Mouse (Mus musculus) layer of hippocampus, postnatal 10 days (tissue): Measurements from ENCODE around the gene Lgals7. TPM values are rescaled to one million over a fixed set of nuclear protein-coding genes. Genes with fewer than 3 reads are reported as not detected.
"Not testable (repeated sequence)": the region's sequence is repeated elsewhere in the genome, so short reads cannot be mapped to it uniquely, and the experiment has no call there.

Source experiments
- DNase-seq, 2 experiments: peaks; one replicate each; pipeline ENCODE4 v3.0.0; 2021; ENCODE audit warnings: low spot score in 2 of 2
- total RNA-seq, 2 experiments: library from RNA; stranded (reverse); gene quantifications; 2 replicates each; pipeline ENCODE4 v1.2.3; 2021

Gene Lgals7
- total RNA-seq, 2 experiments from 2014 or later, result 0.62 TPM; not detected in 1

DNA sequence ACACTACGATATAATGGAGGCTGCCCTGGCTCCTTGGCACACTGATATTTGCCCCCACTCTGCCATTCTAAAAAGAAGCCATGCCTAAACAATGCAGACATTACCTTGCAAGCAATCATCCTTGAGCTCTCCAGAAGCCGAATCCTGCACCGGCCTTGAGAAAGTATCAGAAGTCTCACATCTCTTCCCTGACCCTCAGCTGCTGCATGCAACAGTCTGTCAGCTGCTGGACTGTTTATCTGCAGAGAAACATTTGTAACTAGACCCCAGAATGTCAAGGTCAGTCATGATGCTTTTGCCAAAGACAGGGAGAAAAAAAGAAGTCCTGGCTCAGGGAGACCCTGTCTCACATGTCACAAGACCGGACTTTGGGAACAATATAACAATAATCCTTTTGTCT, 12.4 kb downstream of the Lgals7 start:
- DNase-seq, result no peak

DNA sequence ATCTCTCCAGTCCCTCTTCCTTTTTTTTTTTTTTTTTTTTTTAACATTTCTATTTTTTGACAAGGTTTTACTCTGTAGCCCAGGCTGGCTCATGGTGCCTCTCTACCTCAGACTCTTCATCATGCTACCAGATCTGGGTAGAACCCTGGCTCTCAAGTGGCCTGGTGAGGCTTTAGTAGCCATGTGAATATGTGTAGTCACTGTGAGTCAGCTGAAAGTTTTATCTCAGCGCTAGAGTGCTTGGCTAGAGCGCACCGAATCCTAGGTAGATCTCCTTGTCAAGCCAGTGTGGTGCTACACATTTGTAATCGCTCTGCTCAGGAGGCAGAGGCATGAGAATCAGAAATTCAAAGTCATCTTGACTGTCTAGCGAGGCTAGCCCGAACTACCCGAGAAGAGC, 13.5 kb downstream of the Lgals7 start:
- DNase-seq, result no peak

GRCm38 (mm10) chr7:28877856-28878255, 14.2 kb downstream of the Lgals7 start:
- no peak for DNase-seq

GRCm38 (mm10) chr7:28879606-28880005, 16.0 kb downstream of the Lgals7 start:
- DNase-seq, result no peak

DNA sequence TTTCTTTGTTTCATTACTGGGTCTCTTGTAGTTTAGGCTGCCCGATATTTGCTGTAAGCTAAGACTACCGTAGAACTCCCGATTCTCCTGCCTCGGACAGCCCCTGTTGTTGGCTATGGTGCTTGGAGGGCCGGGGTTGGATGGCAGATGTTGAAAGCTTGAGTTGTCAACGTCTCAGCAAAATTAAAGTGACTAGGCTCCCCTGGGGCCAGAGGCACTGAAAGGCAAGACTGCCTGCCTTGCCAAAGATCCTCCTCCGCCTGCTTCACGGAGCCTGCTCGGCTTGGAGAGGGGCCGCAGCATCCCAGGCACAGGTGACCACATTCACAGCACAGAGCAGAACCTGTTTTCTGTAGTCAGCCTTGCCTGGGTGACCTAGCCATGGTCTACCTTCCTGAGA, 16.9 kb downstream of the Lgals7 start:
- no peak for DNase-seq

- no peak for DNase-seq
Observed at GRCm38 (mm10) chr7:28881199-28881598, 17.5 kb downstream of the Lgals7 start, which contains the start of gene Capn12. Gene Capn12 (plus strand): TSS chr7:28881422.

GRCm38 (mm10) chr7:28883039-28883438, 19.4 kb downstream of the Lgals7 start:
- no peak for DNase-seq

DNA sequence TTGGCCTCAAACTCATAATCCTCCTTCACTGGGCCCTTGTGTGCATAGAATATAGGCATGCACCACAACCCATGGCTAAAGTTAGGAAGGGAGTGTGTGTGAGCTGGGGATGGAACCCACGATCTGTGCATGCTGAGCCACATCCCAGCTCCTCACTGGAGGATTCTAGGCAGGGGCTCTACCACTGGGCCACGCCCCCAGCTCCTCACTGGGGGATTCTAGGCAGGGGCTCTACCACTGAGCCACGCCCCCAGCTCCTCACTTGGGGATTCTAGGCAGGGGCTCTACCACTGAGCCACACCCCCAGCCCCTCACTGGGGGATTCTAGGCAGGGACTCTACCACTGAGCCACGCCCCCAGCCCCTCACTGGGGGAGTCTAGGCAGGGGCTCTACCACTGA, 20.1 kb downstream of the Lgals7 start:
- DNase-seq, result not testable (repeated sequence)

DNA sequence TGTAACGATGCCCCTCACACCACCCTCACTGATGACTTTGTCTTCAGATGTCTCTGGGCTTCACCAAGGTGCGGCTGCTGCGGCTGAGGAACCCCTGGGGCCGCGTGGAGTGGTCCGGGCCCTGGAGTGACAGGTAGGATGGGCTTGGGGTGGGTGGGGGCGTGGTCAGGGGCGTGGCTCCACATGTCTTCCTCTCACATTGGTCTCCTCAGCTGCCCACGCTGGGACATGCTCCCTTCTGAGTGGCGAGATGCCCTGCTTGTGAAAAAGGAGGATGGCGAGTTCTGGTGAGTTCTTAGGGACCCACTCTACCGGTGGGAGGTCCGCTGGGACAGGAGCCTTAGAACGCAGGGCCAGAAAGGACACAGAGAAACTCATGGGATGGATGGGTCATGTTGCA, 22.8 kb downstream of the Lgals7 start:
- no peak for DNase-seq

- peak in 1 of 2 experiments; percentile 48 for DNase-seq
Observed at GRCm38 (mm10) chr7:28888701-28889161, 25.1 kb downstream of the Lgals7 start.

- no peak for DNase-seq
Observed at GRCm38 (mm10) chr7:28892601-28893000, 28.9 kb downstream of the Lgals7 start.

GRCm38 (mm10) chr7:28893643-28894265, 30.1 kb downstream of the Lgals7 start:
- peak; percentile 52 to 53 for DNase-seq

- DNase-seq, result no peak
Observed at GRCm38 (mm10) chr7:28894942-28895341, 31.3 kb downstream of the Lgals7 start.

GRCm38 (mm10) chr7:28897661-28898060, 34.0 kb downstream of the Lgals7 start:
- DNase-seq, result no peak

DNA sequence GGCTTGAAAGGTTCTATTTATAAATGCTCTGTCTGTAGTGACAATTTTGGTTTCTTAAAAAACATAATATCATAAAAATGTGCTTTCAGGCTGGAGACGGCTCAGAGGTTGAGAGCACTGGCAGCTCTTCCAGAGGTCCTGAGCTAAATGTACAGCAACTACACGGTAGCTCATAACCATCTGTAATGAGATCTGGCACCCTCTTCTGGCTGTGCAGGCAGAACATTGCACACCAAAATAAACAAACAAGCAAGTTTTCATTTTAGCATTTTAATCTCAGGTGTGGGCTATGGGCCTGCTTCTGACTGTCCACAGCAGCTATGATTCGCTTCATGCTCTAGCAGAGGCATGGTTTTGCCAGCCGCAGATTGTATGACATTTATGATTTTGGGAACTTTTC, 36.3 kb downstream of the Lgals7 start:
- DNase-seq, result no peak

GRCm38 (mm10) chr7:28901311-28902125, 37.9 kb downstream of the Lgals7 start:
- DNase-seq, result peak in 1 of 2 experiments; percentile 43

DNA sequence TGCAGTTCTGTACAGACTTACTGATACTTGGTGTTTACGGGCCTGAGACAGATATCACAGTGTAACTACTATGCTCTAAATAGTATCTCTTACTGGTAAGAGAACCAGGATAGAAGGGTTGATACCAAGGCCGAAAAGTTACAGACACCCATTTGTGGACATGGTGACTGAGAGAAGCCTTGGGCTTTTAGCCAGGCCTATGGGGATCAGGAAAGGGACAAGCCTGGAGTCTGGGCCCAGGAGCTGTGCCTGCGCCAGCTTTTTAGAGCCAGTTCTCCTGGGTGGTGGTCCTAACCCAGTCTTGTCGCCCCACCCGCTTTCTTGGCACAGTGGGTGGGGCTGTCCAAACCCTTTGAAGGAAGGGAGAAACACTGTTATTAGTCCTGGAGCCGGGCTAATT, 38.5 kb downstream of the Lgals7 start:
- DNase-seq, result no peak

DNA sequence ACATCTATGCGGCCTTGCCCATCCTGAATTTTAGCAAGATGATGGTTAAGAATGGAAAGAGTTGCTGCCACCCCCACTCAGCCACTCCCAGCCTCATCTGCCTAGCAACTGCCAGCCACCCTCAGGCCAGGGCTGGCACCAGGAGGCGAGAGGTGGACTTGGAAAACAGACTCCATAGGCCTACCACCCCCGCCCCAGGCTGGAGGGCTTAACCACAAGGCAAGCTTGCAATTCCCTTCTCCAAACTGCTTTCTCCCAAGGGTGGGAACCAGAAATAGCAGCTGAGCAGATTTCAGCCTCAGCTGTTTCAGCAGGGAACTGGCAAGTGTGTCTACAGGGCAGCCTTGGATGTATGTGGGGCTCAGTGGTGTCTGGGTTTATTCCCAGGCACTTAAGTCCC, 39.2 kb downstream of the Lgals7 start:
- peak in 1 of 2 experiments; percentile 41 for DNase-seq

- DNase-seq, result no peak
Observed at GRCm38 (mm10) chr7:28903778-28904177, 40.1 kb downstream of the Lgals7 start.

- no peak for DNase-seq
Observed at GRCm38 (mm10) chr7:28907195-28907594, 43.5 kb downstream of the Lgals7 start.

GRCm38 (mm10) chr7:28911632-28912031, 48.0 kb downstream of the Lgals7 start:
- no peak for DNase-seq

GRCm38 (mm10) chr7:28913171-28913570, 49.5 kb downstream of the Lgals7 start:
- DNase-seq, result no peak
